Mouse (Mus musculus): ENCODE data around the gene Kif5c. TPM values are rescaled to one million over a fixed set of nuclear protein-coding genes. Genes with fewer than 3 reads are reported as not detected.

Gene Kif5c
- polyA plus RNA-seq, 1 experiment from 2014 or later, result 2.7 TPM

- no peak for ATAC-seq (replicated peaks; ENCODE audit: low FRiP score, low read depth)
- no peak overlapping the region for H3K4me3 ChIP-seq (replicated peaks; ENCODE audit: low read depth, low read length)
- no peaks in the 10 kb centered on the region for H3K36me3 ChIP-seq (ENCODE audit: insufficient read depth, low read length)
- no peak overlapping the region for H3K27ac ChIP-seq
- H3K4me1 ChIP-seq (replicated peaks; ENCODE audit: insufficient read depth, low read length), result no peaks in the 10 kb centered on the region
- WGBS, result 67% methylated on average over 7 of the region's 7 CpGs
- no peaks in the 10 kb centered on the region for H3K9me3 ChIP-seq (replicated peaks; ENCODE audit: low read length)
- no peak overlapping the region for H3K4me2 ChIP-seq (ENCODE audit: low read length)
- H3K27me3 ChIP-seq (ENCODE audit: insufficient read depth, low read length), result no peaks in the 10 kb centered on the region
- TF ChIP-seq CTCF (IDR thresholded peaks at IDR 0.05; ENCODE audit: low read depth), result no peak
- DNase-seq (ENCODE audit: low spot score), result no peak
- H3K9ac ChIP-seq (ENCODE audit: low read depth, low read length), result no peak overlapping the region
These were observed 24.2 kb upstream of the Kif5c start for GRCm38 (mm10) chr2:49594886-49595285.

GRCm38 (mm10) chr2:49596318-49596717 lies 22.8 kb upstream of the Kif5c start:
- no peak for TF ChIP-seq CTCF (IDR thresholded peaks at IDR 0.05; ENCODE audit: low read depth)
- Histone ChIP-seq H3K27me3 (ENCODE audit: insufficient read depth, low read length) (no peaks in the 10 kb centered on the region), H3K9me3 (replicated peaks; ENCODE audit: low read length) (no peaks in the 10 kb centered on the region), H3K36me3 (ENCODE audit: insufficient read depth, low read length) (no peaks in the 10 kb centered on the region), H3K4me2 (ENCODE audit: low read length) (no peak overlapping the region), H3K4me1 (replicated peaks; ENCODE audit: insufficient read depth, low read length) (no peaks in the 10 kb centered on the region), H3K27ac (no peak overlapping the region), H3K4me3 (replicated peaks; ENCODE audit: low read depth, low read length) (no peak overlapping the region), H3K9ac (ENCODE audit: low read depth, low read length) (no peak overlapping the region)
- WGBS, result 62% methylated on average over 3 of the region's 3 CpGs
- no peak for DNase-seq (ENCODE audit: low spot score)
- no peak for ATAC-seq (replicated peaks; ENCODE audit: low FRiP score, low read depth)

GRCm38 (mm10) chr2:49600021-49600681 lies 18.9 kb upstream of the Kif5c start:
- TF ChIP-seq CTCF (IDR thresholded peaks at IDR 0.05; ENCODE audit: low read depth), result no peak
- Histone ChIP-seq H3K9me3 (replicated peaks; ENCODE audit: low read length) (no peaks in the 10 kb centered on the region), H3K27ac (no peak overlapping the region), H3K9ac (ENCODE audit: low read depth, low read length) (no peak overlapping the region), H3K4me1 (replicated peaks; ENCODE audit: insufficient read depth, low read length) (no peaks in the 10 kb centered on the region), H3K27me3 (ENCODE audit: insufficient read depth, low read length) (no peaks in the 10 kb centered on the region), H3K4me3 (replicated peaks; ENCODE audit: low read depth, low read length) (no peak overlapping the region), H3K4me2 (ENCODE audit: low read length) (no peak overlapping the region), H3K36me3 (ENCODE audit: insufficient read depth, low read length) (no peaks in the 10 kb centered on the region)
- 47% methylated on average over 7 of the region's 7 CpGs for WGBS
- DNase-seq (ENCODE audit: low spot score), result peak; percentile 34
- ATAC-seq (replicated peaks; ENCODE audit: low FRiP score, low read depth), result no peak

GRCm38 (mm10) chr2:49602791-49603349 lies 16.2 kb upstream of the Kif5c start:
- Histone ChIP-seq H3K4me2 (ENCODE audit: low read length) (no peak overlapping the region), H3K27me3 (ENCODE audit: insufficient read depth, low read length) (no peaks in the 10 kb centered on the region), H3K36me3 (ENCODE audit: insufficient read depth, low read length) (no peaks in the 10 kb centered on the region), H3K4me1 (replicated peaks; ENCODE audit: insufficient read depth, low read length) (no peaks in the 10 kb centered on the region), H3K4me3 (replicated peaks; ENCODE audit: low read depth, low read length) (no peak overlapping the region), H3K9ac (ENCODE audit: low read depth, low read length) (no peak overlapping the region), H3K27ac (no peak overlapping the region), H3K9me3 (replicated peaks; ENCODE audit: low read length) (no peaks in the 10 kb centered on the region)
- 86% methylated on average over 4 of the region's 4 CpGs for WGBS
- no peak for TF ChIP-seq CTCF (IDR thresholded peaks at IDR 0.05; ENCODE audit: low read depth)
- ATAC-seq (replicated peaks; ENCODE audit: low FRiP score, low read depth), result no peak
- no peak for DNase-seq (ENCODE audit: low spot score)

GRCm38 (mm10) chr2:49609611-49610010 lies 9.5 kb upstream of the Kif5c start:
- Histone ChIP-seq H3K4me1 (replicated peaks; ENCODE audit: insufficient read depth, low read length) (no peaks in the 10 kb centered on the region), H3K9me3 (replicated peaks; ENCODE audit: low read length) (no peaks in the 10 kb centered on the region), H3K36me3 (ENCODE audit: insufficient read depth, low read length) (no peaks in the 10 kb centered on the region), H3K27ac (no peak overlapping the region), H3K27me3 (ENCODE audit: insufficient read depth, low read length) (no peaks in the 10 kb centered on the region), H3K4me3 (replicated peaks; ENCODE audit: low read depth, low read length) (no peak overlapping the region), H3K9ac (ENCODE audit: low read depth, low read length) (no peak overlapping the region), H3K4me2 (ENCODE audit: low read length) (no peak overlapping the region)
- WGBS, result 85% methylated on average over 5 of the region's 5 CpGs
- TF ChIP-seq CTCF (IDR thresholded peaks at IDR 0.05; ENCODE audit: low read depth), result no peak
- DNase-seq (ENCODE audit: low spot score), result no peak
- no peak for ATAC-seq (replicated peaks; ENCODE audit: low FRiP score, low read depth)

- H3K9ac ChIP-seq (ENCODE audit: low read depth, low read length), result no peak overlapping the region
- H3K27ac ChIP-seq, result no peak overlapping the region
- no peaks in the 10 kb centered on the region for H3K9me3 ChIP-seq (replicated peaks; ENCODE audit: low read length)
- H3K36me3 ChIP-seq (ENCODE audit: insufficient read depth, low read length), result no peaks in the 10 kb centered on the region
- 78% methylated on average over 3 of the region's 3 CpGs for WGBS
- TF ChIP-seq CTCF (IDR thresholded peaks at IDR 0.05; ENCODE audit: low read depth), result no peak
- H3K4me2 ChIP-seq (ENCODE audit: low read length), result no peak overlapping the region
- H3K4me1 ChIP-seq (replicated peaks; ENCODE audit: insufficient read depth, low read length), result peaks cover 3% of the 10 kb centered on the region; the same call in 1 of the 2 replicates
- DNase-seq (ENCODE audit: low spot score) (no peak), ATAC-seq (replicated peaks; ENCODE audit: low FRiP score, low read depth) (no peak)
- H3K4me3 ChIP-seq (replicated peaks; ENCODE audit: low read depth, low read length), result no peak overlapping the region
- peaks cover 4% of the 10 kb centered on the region; the same call in 1 of the 2 replicates for H3K27me3 ChIP-seq (ENCODE audit: insufficient read depth, low read length)
These were observed 2.3 kb upstream of the Kif5c start for GRCm38 (mm10) chr2:49616765-49617164.

Measured in kidney, postnatal 0 days (tissue).